Mouse (Mus musculus): Measurements from ENCODE around the gene Ces2h. TPM values are rescaled to one million over a fixed set of nuclear protein-coding genes. Genes with fewer than 3 reads are reported as not detected.
"Not testable (repeated sequence)": the region's sequence is repeated elsewhere in the genome, so short reads cannot be mapped to it uniquely, and the experiment has no call there.

The Ces2h gene
- total RNA-seq (2022): not detected

- no peak for DNase-seq
These were observed at the start of gene Ces2h for GRCm38 (mm10) chr8:105000586-105000985. Gene Ces2h, plus strand, starts transcription at chr8:105000853.

- DNase-seq: no peak
These were observed 39.1 kb upstream of the Ces2h start, which contains the start of gene Ces2g for GRCm38 (mm10) chr8:104961537-104961961. Gene Ces2g, plus strand, starts transcription at chr8:104961718.

GRCm38 (mm10) chr8:104962229-104962901 lies 38.3 kb upstream of the Ces2h start:
- DNase-seq: no peak

GRCm38 (mm10) chr8:104963375-104963894 lies 37.2 kb upstream of the Ces2h start:
- no peak for DNase-seq

- DNase-seq: no peak
These were observed 16.5 kb upstream of the Ces2h start for GRCm38 (mm10) chr8:104984126-104984525.

GRCm38 (mm10) chr8:104984942-104985341 lies 15.7 kb upstream of the Ces2h start:
- no peak for DNase-seq

GRCm38 (mm10) chr8:104998191-104998590 lies 2.5 kb upstream of the Ces2h start:
- no peak for DNase-seq

- DNase-seq: no peak
These were observed 1.5 kb upstream of the Ces2h start for GRCm38 (mm10) chr8:104999183-104999582.

- no peak for DNase-seq
These were observed 9.3 kb downstream of the Ces2h start for GRCm38 (mm10) chr8:105010000-105010399.

GRCm38 (mm10) chr8:105011136-105011535 lies 10.5 kb downstream of the Ces2h start:
- no peak for DNase-seq

- no peak for DNase-seq
These were observed 13.7 kb downstream of the Ces2h start for GRCm38 (mm10) chr8:105014391-105014790.

GRCm38 (mm10) chr8:105021954-105022353 lies 21.3 kb downstream of the Ces2h start:
- DNase-seq: no peak

- DNase-seq: no peak
These were observed 22.4 kb downstream of the Ces2h start for GRCm38 (mm10) chr8:105023087-105023486.

GRCm38 (mm10) chr8:105025050-105025449 lies 24.4 kb downstream of the Ces2h start:
- DNase-seq: no peak

- no peak for DNase-seq
These were observed 42.9 kb downstream of the Ces2h start for GRCm38 (mm10) chr8:105043510-105043909.

GRCm38 (mm10) chr8:105045824-105046401 lies 45.3 kb downstream of the Ces2h start:
- DNase-seq: no peak

- DNase-seq: no peak
These were observed 47.8 kb downstream of the Ces2h start, which contains the start of gene Ces3a for GRCm38 (mm10) chr8:105048371-105048854. Gene Ces3a, plus strand, starts transcription at chr8:105048601.

GRCm38 (mm10) chr8:105056211-105056610 lies 55.6 kb downstream of the Ces2h start:
- DNase-seq: no peak

- no peak for DNase-seq
These were observed 59.4 kb downstream of the Ces2h start for GRCm38 (mm10) chr8:105060056-105060455.

GRCm38 (mm10) chr8:105066761-105067160 lies 66.1 kb downstream of the Ces2h start:
- DNase-seq: peak; percentile 8

- DNase-seq: not testable (repeated sequence)
These were observed 67.3 kb downstream of the Ces2h start for GRCm38 (mm10) chr8:105067905-105068304.

- DNase-seq: no peak
These were observed 68.3 kb downstream of the Ces2h start for GRCm38 (mm10) chr8:105068971-105069370.
